Mouse (Mus musculus) cortical plate, adult 2 months (tissue): Measurements from ENCODE around the gene Me3. TPM values are rescaled to one million over a fixed set of nuclear protein-coding genes. Genes with fewer than 3 reads are reported as not detected.

Source experiments
- H3K27ac ChIP-seq: fragments of 200-500 bp; 2 replicates; pipeline ENCODE4 v1.5.1; 2012; ENCODE audit warnings: low read length, control low read depth, inconsistent platforms; ENCODE audit not compliant: insufficient read depth
- H3K4me1 ChIP-seq: fragments of 200-500 bp; 2 replicates; pipeline ENCODE4 v1.6.1; 2011; ENCODE audit warnings: low read length; ENCODE audit not compliant: control insufficient read depth, insufficient read depth
- H3K4me3 ChIP-seq: fragments of 200-500 bp; 2 replicates; pipeline ENCODE4 v1.5.1; 2011; ENCODE audit warnings: mild to moderate bottlenecking, low read length, control low read depth; ENCODE audit not compliant: insufficient read depth
- CTCF ChIP-seq: fragments of 200-500 bp; IDR thresholded peaks from 2 replicates; pipeline ENCODE4 v1.5.1; 2011; ENCODE audit warnings: mild to moderate bottlenecking, control low read depth, low read length; ENCODE audit not compliant: insufficient read depth; ENCODE audit errors: extremely low read depth
- POLR2A ChIP-seq: fragments of 200-500 bp; IDR thresholded peaks from 2 replicates; pipeline ENCODE4 v1.6.1; 2011; ENCODE audit warnings: mild to moderate bottlenecking, low read length, control low read depth; ENCODE audit not compliant: insufficient read depth; ENCODE audit errors: extremely low read depth
- polyA plus RNA-seq: library from polyadenylated mRNA; depleted of rRNA; stranded (reverse); fragments of >200 nt; gene quantifications from 2 replicates; pipeline ENCODE4 v1.2.3, GENCODE M21; 2012

Gene Me3
- polyA plus RNA-seq, 1 experiment = 77.0 TPM

- TF ChIP-seq CTCF (no peak), POLR2A (no peak)
- H3K27ac ChIP-seq = no peak overlapping the region
- peaks cover 7% of the 10 kb centered on the region for H3K4me1 ChIP-seq
- no peak overlapping the region for H3K4me3 ChIP-seq
Measured at GRCm38 (mm10) chr7:89679621-89680140, 47.5 kb downstream of the Me3 start.

DNA sequence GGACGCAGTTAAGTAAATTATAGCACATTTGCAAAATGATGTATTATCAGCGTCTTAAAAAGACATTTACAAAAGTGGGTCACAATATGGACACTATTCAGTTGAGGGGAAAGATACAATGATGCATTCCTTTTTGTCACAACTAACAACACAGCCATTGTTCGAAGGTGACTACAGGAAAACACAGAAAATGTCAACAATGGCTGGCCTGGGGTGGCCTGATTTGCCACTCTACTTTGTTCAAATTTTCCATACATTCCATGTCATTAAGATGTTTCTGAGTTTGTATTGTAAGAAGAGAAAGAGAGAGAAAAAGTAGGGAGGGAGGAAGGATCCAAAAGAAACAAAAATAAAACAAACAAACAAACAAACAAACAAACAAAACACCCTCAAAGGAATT lies 48.7 kb downstream of the Me3 start:
- TF ChIP-seq CTCF (no peak), POLR2A (no peak)
- Histone ChIP-seq H3K4me3 (no peak overlapping the region), H3K4me1 (peaks cover 7% of the 10 kb centered on the region), H3K27ac (no peak overlapping the region)

DNA sequence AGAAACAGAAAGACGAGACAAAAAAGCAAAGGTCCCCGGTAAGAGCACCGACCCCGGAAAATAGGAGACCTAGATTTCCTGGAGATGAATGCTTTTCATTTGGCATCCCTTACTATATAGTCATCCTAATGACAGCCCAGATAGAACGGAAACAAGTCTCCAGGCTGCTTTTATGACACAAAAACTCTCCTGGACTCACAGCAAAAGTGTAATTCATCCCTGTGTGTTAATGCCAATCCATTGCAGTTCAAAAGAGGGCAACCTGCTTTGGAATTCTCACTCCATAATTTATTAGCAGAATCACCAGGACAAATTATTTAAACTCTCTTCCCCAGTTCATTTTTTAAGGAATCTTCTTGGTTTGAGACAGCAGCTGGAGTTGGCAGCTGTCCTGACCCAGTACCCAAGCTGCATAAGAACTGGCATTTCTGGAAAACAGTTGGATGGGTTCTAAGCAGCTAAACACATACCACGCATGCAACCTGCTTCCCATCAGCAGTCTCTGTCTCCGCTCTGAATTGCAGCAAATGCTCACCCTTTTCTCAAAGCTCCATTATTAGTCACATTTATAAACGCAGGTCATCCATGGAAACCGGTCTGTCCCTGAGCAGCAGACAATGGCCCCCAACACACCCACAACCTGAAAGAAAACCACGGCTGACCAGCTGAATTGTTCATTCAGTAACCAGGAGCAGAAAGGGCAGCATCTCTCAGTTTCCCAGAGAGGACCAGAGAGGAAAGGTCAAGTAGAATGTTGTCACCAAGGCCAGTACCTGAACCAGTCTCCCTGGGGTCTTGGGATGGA lies 49.7 kb downstream of the Me3 start:
- no peak overlapping the region for H3K4me3 ChIP-seq
- TF ChIP-seq CTCF (no peak), POLR2A (no peak)
- peaks cover 7% of the 10 kb centered on the region for H3K4me1 ChIP-seq
- H3K27ac ChIP-seq = 0 out of 2 replicates have a peak overlapping the region, but pooled peaks have one; percentile 1

DNA sequence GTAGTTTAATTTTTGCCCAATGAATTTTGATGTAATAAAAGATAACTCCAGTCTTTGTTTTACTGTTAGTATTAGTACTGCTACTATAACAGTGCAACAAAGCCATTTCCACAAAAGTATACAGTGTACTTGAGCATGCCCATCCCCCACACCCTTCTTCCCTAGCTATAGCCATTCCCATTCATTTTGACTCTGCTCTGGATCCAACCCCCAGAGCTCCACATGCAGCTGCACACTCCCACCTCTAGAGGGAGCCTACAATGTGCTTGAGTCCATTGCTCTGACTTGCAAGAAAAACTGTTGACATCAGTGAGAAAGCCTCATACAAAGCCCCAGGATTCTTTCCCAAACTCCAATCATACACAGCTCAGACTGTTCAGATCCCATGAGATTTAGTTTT lies 66.0 kb downstream of the Me3 start:
- H3K4me3 ChIP-seq = no peak overlapping the region
- TF ChIP-seq POLR2A (no peak), CTCF (peak; percentile 51; the same call in 1 of the 2 replicates)

DNA sequence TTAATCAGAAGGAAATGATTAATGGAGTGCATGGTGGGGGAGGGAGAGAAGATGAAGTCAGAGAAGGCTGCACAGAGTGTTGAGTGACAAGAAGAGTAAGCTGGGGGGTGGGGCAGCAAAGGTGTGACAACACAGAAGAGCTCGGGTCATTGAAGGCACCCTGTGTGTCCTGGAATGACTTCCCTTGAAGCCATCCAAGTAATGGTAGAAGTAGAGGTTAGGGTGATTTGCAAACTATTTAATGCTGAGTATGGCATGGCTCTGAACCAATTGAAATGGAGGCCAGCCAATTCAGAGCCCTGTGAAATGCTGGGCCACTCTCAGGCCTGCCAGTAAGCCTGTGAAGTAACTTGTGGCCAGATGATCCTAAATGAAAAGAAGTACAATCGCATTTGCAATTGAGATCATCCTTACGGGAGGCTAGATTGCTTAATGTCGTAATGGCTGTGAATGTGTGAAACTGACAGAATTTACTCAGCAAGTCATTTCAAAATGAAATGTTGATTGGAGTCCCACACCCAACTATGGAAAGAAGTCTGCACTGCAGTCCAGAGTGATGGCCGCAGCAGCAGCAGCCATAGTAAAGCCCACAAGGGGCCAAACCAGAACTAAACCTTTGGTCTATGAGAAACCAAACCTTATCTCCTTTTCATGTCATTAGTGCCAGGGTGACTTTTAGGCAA lies 67.6 kb downstream of the Me3 start:
- no peak overlapping the region for H3K27ac ChIP-seq
- no peak overlapping the region for H3K4me3 ChIP-seq
- no peaks in the 10 kb centered on the region for H3K4me1 ChIP-seq
- no peak for TF ChIP-seq CTCF

More for the DNA sequence above, 66.0 kb downstream of the Me3 start:
- Histone ChIP-seq H3K4me1 (no peaks in the 10 kb centered on the region), H3K27ac (no peak overlapping the region)

DNA sequence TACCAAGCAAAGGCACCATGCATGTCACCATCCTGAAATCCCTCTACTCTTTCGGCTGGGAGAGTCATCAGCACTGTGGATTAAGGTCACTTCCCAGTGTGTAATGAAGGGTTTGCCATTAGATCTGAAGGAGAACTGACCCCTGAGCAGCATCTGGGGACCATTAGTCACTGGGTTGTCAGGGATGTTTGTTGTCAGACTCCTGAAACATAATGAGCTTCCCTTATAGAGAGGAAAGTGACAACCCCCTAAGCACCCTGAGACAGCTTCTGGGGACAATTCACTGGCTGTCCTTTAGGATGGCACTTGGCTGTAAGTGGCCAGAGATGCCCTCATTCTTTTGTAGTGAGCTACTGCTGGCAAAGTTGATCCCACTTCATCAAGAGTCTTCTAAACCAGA lies 68.3 kb downstream of the Me3 start:
- Histone ChIP-seq H3K4me3 (no peak overlapping the region), H3K4me1 (no peaks in the 10 kb centered on the region), H3K27ac (no peak overlapping the region)
- TF ChIP-seq POLR2A = no peak
- no peak for TF ChIP-seq CTCF

DNA sequence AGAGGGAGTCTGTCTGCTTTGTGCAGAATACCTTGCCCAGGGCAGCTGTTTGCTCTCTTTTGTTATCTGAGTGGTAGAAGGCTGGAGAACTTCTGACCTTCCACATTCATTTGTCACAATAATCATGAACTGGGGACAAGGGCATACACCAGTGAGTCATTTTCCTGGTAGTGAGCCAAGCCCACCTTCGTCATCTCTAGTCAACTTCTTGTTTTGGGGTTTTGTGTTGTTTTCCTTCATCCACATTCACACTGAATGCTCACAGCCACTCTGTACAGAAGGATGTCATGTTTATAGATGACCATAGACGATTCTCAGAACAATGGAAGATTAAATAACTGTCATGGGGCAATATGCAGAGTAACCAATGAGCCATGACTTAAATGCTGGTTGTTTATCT lies 78.6 kb downstream of the Me3 start:
- TF ChIP-seq CTCF = no peak
- Histone ChIP-seq H3K4me3 (no peak overlapping the region), H3K4me1 (no peaks in the 10 kb centered on the region), H3K27ac (no peak overlapping the region)

- TF ChIP-seq CTCF (no peak), POLR2A (no peak)
- no peaks in the 10 kb centered on the region for H3K4me1 ChIP-seq
- no peak overlapping the region for H3K4me3 ChIP-seq
- H3K27ac ChIP-seq = no peak overlapping the region
Measured at GRCm38 (mm10) chr7:89713059-89713458, 80.9 kb downstream of the Me3 start.

- Histone ChIP-seq H3K27ac (no peak overlapping the region), H3K4me1 (no peaks in the 10 kb centered on the region), H3K4me3 (no peak overlapping the region)
- no peak for TF ChIP-seq POLR2A
- no peak for TF ChIP-seq CTCF
Measured at GRCm38 (mm10) chr7:89716226-89716625, 84.0 kb downstream of the Me3 start.

GRCm38 (mm10) chr7:89717521-89717920 lies 85.3 kb downstream of the Me3 start:
- TF ChIP-seq CTCF (no peak), POLR2A (no peak)
- Histone ChIP-seq H3K4me3 (no peak overlapping the region), H3K4me1 (no peaks in the 10 kb centered on the region), H3K27ac (no peak overlapping the region)
